ENCODE assay signal across 1 mouse cellular context in genomic region chr6:39380276-39380675, GRCm38 (mm10).
TF ChIP-seq lines count a peak whose summit lies in the region.

No protein-coding gene starts in this region.

TF ChIP-seq in CH12.LX, 34 proteins besides CTCF, POLR2A, EP300 and RAD21:
- TF ChIP-seq BHLHE40 (IDR thresholded peaks at IDR 0.05; ENCODE audit: low read depth, low read length) (no peak), NRF1 (IDR thresholded peaks at IDR 0.05; ENCODE audit: low read depth, low read length) (no peak), MEF2A (IDR thresholded peaks at IDR 0.05; ENCODE audit: borderline replicate concordance, low read depth, low read length) (no peak), ZNF384 (IDR thresholded peaks at IDR 0.05; ENCODE audit: low read depth, low read length) (no peak), ZC3H11A (IDR thresholded peaks at IDR 0.05; ENCODE audit: low read depth, low read length) (no peak), PAX5 (IDR thresholded peaks at IDR 0.05; ENCODE audit: low read length) (no peak), SMC3 (IDR thresholded peaks at IDR 0.05; ENCODE audit: low read depth, low read length) (no peak), TCF12 (IDR thresholded peaks at IDR 0.05; ENCODE audit: low read depth, low read length) (no peak), MAX (IDR thresholded peaks at IDR 0.05; ENCODE audit: low read length) (no peak), UBTF (IDR thresholded peaks at IDR 0.05; ENCODE audit: low read depth, low read length) (no peak), MAZ (IDR thresholded peaks at IDR 0.05; ENCODE audit: low read depth, low read length) (no peak), USF1 (IDR thresholded peaks at IDR 0.05; ENCODE audit: low read depth, low read length) (no peak), CHD2 (IDR thresholded peaks at IDR 0.05; ENCODE audit: low read length) (no peak)
